Mouse (Mus musculus): Measurements from ENCODE around the gene Spry2. TPM values are rescaled to one million over a fixed set of nuclear protein-coding genes. Genes with fewer than 3 reads are reported as not detected.

Gene Spry2
- polyA plus RNA-seq, 1 experiment from 2014 or later, result 91.0 TPM

DNA sequence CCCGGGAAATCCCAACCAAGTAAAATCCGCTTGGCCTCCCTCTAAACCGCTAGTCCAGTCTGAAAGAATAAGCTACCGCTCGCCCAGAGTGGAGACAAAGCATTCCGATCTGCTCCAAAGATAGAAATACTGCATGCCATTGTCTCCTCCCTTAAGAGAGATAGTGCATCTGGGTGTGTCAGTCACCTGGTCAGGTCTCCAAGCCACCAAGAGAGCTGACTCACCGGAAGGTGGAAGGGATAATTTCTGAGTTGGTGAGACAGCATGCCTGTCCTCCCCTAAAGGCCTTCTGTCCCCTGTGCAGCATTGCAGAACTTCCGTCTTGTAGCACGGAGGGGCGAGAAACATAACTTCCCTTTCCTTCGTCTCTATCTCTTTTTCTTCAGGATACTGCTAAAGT is 34.4 kb downstream of the Spry2 start:
- H3K36me3 ChIP-seq (ENCODE audit: insufficient read depth, low read length), result no peaks in the 10 kb centered on the region
- 80% methylated on average over 11 of the region's 11 CpGs for WGBS
- ATAC-seq (replicated peaks; ENCODE audit: low FRiP score, low read depth), result no peak

DNA sequence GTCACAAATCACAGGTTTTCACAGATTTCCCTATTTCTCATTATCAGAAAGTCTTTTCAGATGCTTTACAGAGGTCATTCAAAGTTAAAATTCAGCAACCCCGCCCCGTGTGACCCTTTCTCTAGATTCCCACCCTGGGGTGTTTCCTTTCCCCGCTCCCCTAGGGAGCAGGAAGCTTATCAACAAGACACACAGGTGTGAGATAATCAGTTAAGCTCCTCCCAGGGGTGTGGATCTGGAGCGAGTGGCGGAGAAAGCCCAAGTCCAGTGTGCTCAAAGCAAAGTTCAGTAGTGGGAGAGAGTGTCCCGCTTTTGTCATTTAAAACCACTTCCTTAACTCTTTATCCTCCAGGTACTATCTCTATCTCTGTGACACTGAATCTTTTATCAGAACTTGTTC is 35.7 kb downstream of the Spry2 start:
- no peak for ATAC-seq (replicated peaks; ENCODE audit: low FRiP score, low read depth)
- Histone ChIP-seq H3K4me3 (replicated peaks; ENCODE audit: low read depth, low read length) (no peak overlapping the region), H3K9ac (ENCODE audit: low read depth, low read length) (no peak overlapping the region), H3K36me3 (ENCODE audit: insufficient read depth, low read length) (no peaks in the 10 kb centered on the region), H3K9me3 (replicated peaks; ENCODE audit: low read length) (no peaks in the 10 kb centered on the region; the same call in 1 of the 2 replicates), H3K4me2 (ENCODE audit: low read length) (no peak overlapping the region), H3K27me3 (ENCODE audit: insufficient read depth, low read length) (no peaks in the 10 kb centered on the region), H3K4me1 (replicated peaks; ENCODE audit: insufficient read depth, low read length) (no peaks in the 10 kb centered on the region), H3K27ac (no peak overlapping the region)
- no peak for DNase-seq (ENCODE audit: low spot score)
- WGBS, result 56% methylated on average over 6 of the region's 6 CpGs
- TF ChIP-seq CTCF (IDR thresholded peaks at IDR 0.05; ENCODE audit: low read depth), result no peak

More for the DNA sequence above, 34.4 kb downstream of the Spry2 start:
- DNase-seq (ENCODE audit: low spot score), result no peak
- Histone ChIP-seq H3K9ac (ENCODE audit: low read depth, low read length) (no peak overlapping the region), H3K4me1 (replicated peaks; ENCODE audit: insufficient read depth, low read length) (no peaks in the 10 kb centered on the region), H3K4me2 (ENCODE audit: low read length) (no peak overlapping the region), H3K4me3 (replicated peaks; ENCODE audit: low read depth, low read length) (no peak overlapping the region), H3K27ac (no peak overlapping the region), H3K9me3 (replicated peaks; ENCODE audit: low read length) (no peaks in the 10 kb centered on the region; the same call in 1 of the 2 replicates), H3K27me3 (ENCODE audit: insufficient read depth, low read length) (no peaks in the 10 kb centered on the region)
- TF ChIP-seq CTCF (IDR thresholded peaks at IDR 0.05; ENCODE audit: low read depth), result no peak

DNA sequence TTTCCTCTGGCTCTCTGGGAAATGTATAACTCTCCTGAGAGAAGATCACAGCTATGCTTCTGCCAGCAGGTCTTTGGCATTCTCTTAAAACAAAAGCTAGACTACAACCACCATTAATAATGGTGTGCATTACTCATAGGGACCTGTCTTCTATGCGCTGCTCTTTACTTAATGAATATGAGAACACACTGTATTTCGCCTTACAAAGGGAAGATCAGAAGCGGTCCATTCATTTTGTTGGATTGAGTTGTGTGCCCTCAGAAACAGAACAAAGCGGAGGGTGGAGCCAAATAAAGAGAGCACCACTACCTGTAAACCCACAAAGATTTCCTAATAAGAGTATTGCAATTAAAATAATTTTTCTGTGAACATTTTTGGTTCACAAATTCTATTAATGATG is 36.3 kb downstream of the Spry2 start:
- Histone ChIP-seq H3K27me3 (ENCODE audit: insufficient read depth, low read length) (no peaks in the 10 kb centered on the region), H3K36me3 (ENCODE audit: insufficient read depth, low read length) (no peaks in the 10 kb centered on the region), H3K4me3 (replicated peaks; ENCODE audit: low read depth, low read length) (no peak overlapping the region), H3K9me3 (replicated peaks; ENCODE audit: low read length) (no peaks in the 10 kb centered on the region; the same call in 1 of the 2 replicates), H3K4me2 (ENCODE audit: low read length) (no peak overlapping the region), H3K9ac (ENCODE audit: low read depth, low read length) (no peak overlapping the region), H3K4me1 (replicated peaks; ENCODE audit: insufficient read depth, low read length) (no peaks in the 10 kb centered on the region), H3K27ac (no peak overlapping the region)
- ATAC-seq (replicated peaks; ENCODE audit: low FRiP score, low read depth), result no peak
- DNase-seq (ENCODE audit: low spot score), result no peak
- 96% methylated on average over 4 of the region's 4 CpGs for WGBS
- no peak for TF ChIP-seq CTCF (IDR thresholded peaks at IDR 0.05; ENCODE audit: low read depth)

DNA sequence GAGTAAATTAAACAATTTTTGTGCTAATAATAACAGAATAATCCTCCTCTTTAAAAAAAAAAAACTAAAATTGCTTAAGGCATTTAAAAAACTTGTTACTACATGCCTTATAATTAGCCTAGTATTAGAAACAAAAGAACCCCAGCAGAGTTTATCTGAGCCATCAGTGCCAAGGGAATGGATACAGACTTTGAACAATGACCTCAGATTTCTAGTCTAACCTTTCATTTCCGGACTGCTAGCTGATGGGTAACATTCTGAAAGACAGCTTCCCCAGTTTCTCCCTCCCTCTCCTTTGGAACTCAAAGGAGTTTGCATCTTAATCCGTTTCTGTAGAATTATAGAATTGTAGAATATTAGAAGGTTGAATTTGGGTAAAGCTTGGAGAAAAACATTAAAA is 36.7 kb downstream of the Spry2 start:
- TF ChIP-seq CTCF (IDR thresholded peaks at IDR 0.05; ENCODE audit: low read depth), result no peak
- H3K27me3 ChIP-seq (ENCODE audit: insufficient read depth, low read length), result no peaks in the 10 kb centered on the region
- no peak overlapping the region for H3K27ac ChIP-seq
- no peaks in the 10 kb centered on the region for H3K4me1 ChIP-seq (replicated peaks; ENCODE audit: insufficient read depth, low read length)
- DNase-seq (ENCODE audit: low spot score) (no peak), ATAC-seq (replicated peaks; ENCODE audit: low FRiP score, low read depth) (no peak)
- no peak overlapping the region for H3K9ac ChIP-seq (ENCODE audit: low read depth, low read length)
- 41% methylated on average over 2 of the region's 2 CpGs for WGBS
- no peak overlapping the region for H3K4me3 ChIP-seq (replicated peaks; ENCODE audit: low read depth, low read length)
- no peaks in the 10 kb centered on the region for H3K36me3 ChIP-seq (ENCODE audit: insufficient read depth, low read length)
- H3K4me2 ChIP-seq (ENCODE audit: low read length), result no peak overlapping the region
- H3K9me3 ChIP-seq (replicated peaks; ENCODE audit: low read length), result no peaks in the 10 kb centered on the region; the same call in 1 of the 2 replicates

DNA sequence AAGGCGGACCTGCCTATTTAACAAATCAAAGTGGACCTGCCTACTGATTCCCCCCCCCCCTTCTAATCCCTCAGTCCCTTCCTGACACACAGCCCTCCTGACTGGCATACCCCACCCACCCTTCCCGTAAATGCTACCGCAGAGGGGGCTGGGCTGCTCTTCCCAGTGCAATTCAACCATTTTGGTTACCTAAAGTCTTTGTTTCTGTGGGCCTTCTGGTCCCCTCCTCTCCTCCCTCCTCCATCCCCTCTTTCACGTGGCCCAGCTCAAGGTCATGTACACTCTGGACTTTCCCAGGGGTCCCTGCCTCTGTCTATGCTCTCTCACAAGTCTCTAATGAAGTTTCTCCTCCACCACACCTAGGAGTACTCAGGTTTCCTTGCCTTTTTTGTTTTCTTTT is 37.3 kb downstream of the Spry2 start:
- H3K36me3 ChIP-seq (ENCODE audit: insufficient read depth, low read length), result no peaks in the 10 kb centered on the region
- DNase-seq (ENCODE audit: low spot score) (no peak), ATAC-seq (replicated peaks; ENCODE audit: low FRiP score, low read depth) (no peak)
- no peaks in the 10 kb centered on the region for H3K4me1 ChIP-seq (replicated peaks; ENCODE audit: insufficient read depth, low read length)
- TF ChIP-seq CTCF (IDR thresholded peaks at IDR 0.05; ENCODE audit: low read depth), result no peak
- no peaks in the 10 kb centered on the region for H3K27me3 ChIP-seq (ENCODE audit: insufficient read depth, low read length)
- no peak overlapping the region for H3K9ac ChIP-seq (ENCODE audit: low read depth, low read length)
- no peak overlapping the region for H3K4me3 ChIP-seq (replicated peaks; ENCODE audit: low read depth, low read length)
- H3K4me2 ChIP-seq (ENCODE audit: low read length), result no peak overlapping the region
- WGBS, result 44% methylated on average over 4 of the region's 4 CpGs
- no peak overlapping the region for H3K27ac ChIP-seq
- no peaks in the 10 kb centered on the region; the same call in 1 of the 2 replicates for H3K9me3 ChIP-seq (replicated peaks; ENCODE audit: low read length)

DNA sequence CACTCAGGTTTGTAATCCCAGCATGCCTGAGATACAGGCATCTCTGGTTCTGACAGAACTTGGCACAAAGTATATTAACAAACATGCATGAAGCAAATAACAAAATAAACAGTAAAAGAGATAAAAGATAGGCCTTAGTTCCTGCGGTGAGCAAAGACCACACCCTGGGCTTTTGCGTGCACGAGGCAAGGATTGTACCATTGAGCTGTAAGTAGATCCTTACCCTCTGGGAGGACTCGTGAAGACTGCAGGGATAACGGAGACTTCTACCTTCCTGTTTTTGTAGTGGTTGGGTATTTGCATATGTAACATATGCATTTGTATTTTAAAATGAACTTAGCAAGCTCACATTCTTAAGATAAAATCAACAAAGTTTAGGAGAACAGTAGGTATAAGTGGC is 37.7 kb downstream of the Spry2 start:
- ATAC-seq (replicated peaks; ENCODE audit: low FRiP score, low read depth) (no peak), DNase-seq (ENCODE audit: low spot score) (no peak)
- H3K4me3 ChIP-seq (replicated peaks; ENCODE audit: low read depth, low read length), result no peak overlapping the region
- H3K27me3 ChIP-seq (ENCODE audit: insufficient read depth, low read length), result no peaks in the 10 kb centered on the region
- no peak overlapping the region for H3K9ac ChIP-seq (ENCODE audit: low read depth, low read length)
- no peaks in the 10 kb centered on the region for H3K36me3 ChIP-seq (ENCODE audit: insufficient read depth, low read length)
- no peak overlapping the region for H3K27ac ChIP-seq
- H3K4me2 ChIP-seq (ENCODE audit: low read length), result no peak overlapping the region
- H3K4me1 ChIP-seq (replicated peaks; ENCODE audit: insufficient read depth, low read length), result no peaks in the 10 kb centered on the region
- no peaks in the 10 kb centered on the region; the same call in 1 of the 2 replicates for H3K9me3 ChIP-seq (replicated peaks; ENCODE audit: low read length)
- TF ChIP-seq CTCF (IDR thresholded peaks at IDR 0.05; ENCODE audit: low read depth), result no peak
- WGBS, result 53% methylated on average over 5 of the region's 5 CpGs
